Mouse (Mus musculus) thymus, adult 2 months (tissue): Measurements from ENCODE around the gene Tra2a. TPM values are rescaled to one million over a fixed set of nuclear protein-coding genes. Genes with fewer than 3 reads are reported as not detected.

Source experiments
- DNase-seq: peaks from one replicate; pipeline ENCODE4 v3.0.0; 2021
- H3K27ac ChIP-seq: fragments of 200-500 bp; 2 replicates; pipeline ENCODE4 v1.5.1; 2012; ENCODE audit warnings: low read length, control low read depth; ENCODE audit not compliant: control insufficient read depth, insufficient read depth
- H3K27me3 ChIP-seq: fragments of 200-500 bp; 2 replicates; pipeline ENCODE4 v1.6.1; 2012; ENCODE audit warnings: mild to moderate bottlenecking, low read length, moderate library complexity, mixed read lengths; ENCODE audit not compliant: control insufficient read depth, insufficient read depth
- H3K36me3 ChIP-seq: fragments of 200-500 bp; 2 replicates; pipeline ENCODE4 v1.6.1; 2012; ENCODE audit warnings: mild to moderate bottlenecking, low read length, moderate library complexity; ENCODE audit not compliant: control insufficient read depth, insufficient read depth
- H3K4me1 ChIP-seq: fragments of 200-500 bp; replicated peaks from 2 replicates; pipeline ENCODE4 v1.6.1; 2012; ENCODE audit warnings: low read length; ENCODE audit not compliant: control insufficient read depth, insufficient read depth
- H3K4me3 ChIP-seq: fragments of 200-500 bp; 2 replicates; pipeline ENCODE4 v1.5.1; 2012; ENCODE audit warnings: mild to moderate bottlenecking, low read length, control low read depth, moderate library complexity; ENCODE audit not compliant: control insufficient read depth, insufficient read depth
- CTCF ChIP-seq: fragments of 200-500 bp; IDR thresholded peaks from 2 replicates; pipeline ENCODE4 v1.5.1; 2012; ENCODE audit warnings: mild to moderate bottlenecking, control low read depth, low read length, moderate library complexity, borderline replicate concordance; ENCODE audit not compliant: control insufficient read depth, poor library complexity, insufficient read depth; ENCODE audit errors: extremely low read depth
- POLR2A ChIP-seq: fragments of 200-500 bp; IDR thresholded peaks from 2 replicates; pipeline ENCODE4 v1.6.1; 2012; ENCODE audit warnings: mild to moderate bottlenecking, low read length, control low read depth, moderate library complexity; ENCODE audit not compliant: control insufficient read depth, poor library complexity, insufficient read depth; ENCODE audit errors: extremely low read depth
- WGBS: fragments of 180-500 bp; shearing (Covaris S2); methylation state at CpG from one replicate; pipeline ENCODE4 v1.1.7; 2018; 5-methylcytosine and 5-hydroxymethylcytosine counted together
- polyA plus RNA-seq: library from polyadenylated mRNA; depleted of rRNA; stranded (reverse); fragments of >200 nt; gene quantifications from 2 replicates; pipeline ENCODE4 v1.2.3, GENCODE M21; 2012; rRNA removed

Tra2a gene
- polyA plus RNA-seq: 60.9 and 69.0 TPM in 2 replicates

DNA sequence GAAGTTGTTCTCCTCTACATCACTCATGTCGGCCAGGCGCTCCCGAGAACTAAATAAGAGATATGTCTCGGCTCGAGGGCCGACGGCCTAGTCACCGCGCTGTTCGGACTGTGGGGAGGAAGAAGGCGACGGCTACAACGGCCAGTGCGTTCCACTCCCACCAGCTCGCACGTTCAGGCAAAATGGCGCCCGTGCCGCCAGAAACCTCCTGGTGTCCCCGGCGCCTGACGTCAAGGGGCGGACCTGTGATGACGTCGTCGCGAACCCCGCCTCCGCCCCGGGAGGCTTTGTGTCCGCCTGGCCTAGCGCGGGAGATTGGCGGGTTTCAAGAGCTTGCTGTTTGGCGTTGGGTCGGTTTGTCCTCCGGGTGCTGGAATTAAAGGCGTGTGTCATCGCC is at the start of gene Tra2a:
Tra2a (minus strand) TSS at position 187 of the 397 bp plus-strand sequence.
- no peaks in the 10 kb centered on the region for H3K36me3 ChIP-seq
- under 1% methylated on average over 39 of the region's 39 CpGs for WGBS
- no peaks in the 10 kb centered on the region for H3K27me3 ChIP-seq
- H3K27ac ChIP-seq: peak within 1 kb of the TSS; percentile 58
- peak within 1 kb of the TSS; percentile 67 for H3K4me3 ChIP-seq
- peaks cover 4% of the 10 kb centered on the region for H3K4me1 ChIP-seq
- peak; percentile 37; the same call in 1 of the 2 replicates for TF ChIP-seq CTCF
- peak; percentile 96 for TF ChIP-seq POLR2A
- DNase-seq: peak; percentile 97

DNA sequence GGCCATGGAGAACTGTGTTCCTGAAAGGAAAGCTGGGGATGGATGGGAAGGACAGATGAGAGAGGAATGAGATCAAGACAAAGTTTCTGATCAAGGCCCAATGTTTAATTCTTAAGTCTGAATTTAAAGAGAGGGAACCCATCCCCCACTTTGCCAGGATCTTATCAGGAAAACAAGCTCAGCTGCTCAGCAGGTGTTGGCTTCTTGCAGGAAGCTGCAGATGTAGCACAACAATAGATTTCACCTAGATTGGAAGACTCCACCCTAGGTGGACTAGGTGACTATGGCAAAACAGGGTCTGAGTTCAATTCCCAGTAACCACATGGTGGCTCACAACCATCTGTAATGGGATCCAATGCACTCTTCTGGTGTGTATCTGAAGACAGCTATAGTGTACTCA is 34.5 kb upstream of the Tra2a start:
- no peak for DNase-seq
- TF ChIP-seq CTCF (no peak), POLR2A (no peak)
- no peaks in the 10 kb centered on the region for H3K27me3 ChIP-seq
- H3K36me3 ChIP-seq: no peaks in the 10 kb centered on the region
- no peak overlapping the region for H3K4me3 ChIP-seq
- no peak overlapping the region for H3K27ac ChIP-seq
- no peaks in the 10 kb centered on the region for H3K4me1 ChIP-seq

DNA sequence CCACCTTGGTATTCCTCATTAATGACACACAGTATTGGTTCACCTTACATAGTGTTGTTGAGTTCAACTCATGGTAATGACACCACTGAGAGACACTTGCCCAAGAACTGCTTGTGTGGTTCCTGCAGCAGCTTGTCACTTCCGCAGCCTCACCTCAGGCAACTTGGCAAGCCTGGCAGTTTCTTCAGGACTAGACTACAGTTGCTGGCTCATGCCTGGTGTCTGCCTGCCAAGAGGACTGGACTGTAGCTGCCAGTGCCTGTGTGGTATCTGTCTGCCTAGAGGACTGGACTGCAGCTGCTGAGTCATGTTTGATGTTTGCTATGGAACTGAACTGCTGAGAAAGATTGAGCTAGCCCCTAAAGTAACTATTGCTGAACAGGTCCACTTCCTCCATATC is 18.3 kb upstream of the Tra2a start:
- DNase-seq: no peak
- no peaks in the 10 kb centered on the region for H3K27me3 ChIP-seq
- TF ChIP-seq POLR2A (no peak), CTCF (no peak)
- no peaks in the 10 kb centered on the region for H3K36me3 ChIP-seq
- no peak overlapping the region for H3K4me3 ChIP-seq
- peaks cover 5% of the 10 kb centered on the region for H3K4me1 ChIP-seq
- no peak overlapping the region for H3K27ac ChIP-seq
- 90% methylated on average over 1 of the region's 1 CpGs for WGBS

DNA sequence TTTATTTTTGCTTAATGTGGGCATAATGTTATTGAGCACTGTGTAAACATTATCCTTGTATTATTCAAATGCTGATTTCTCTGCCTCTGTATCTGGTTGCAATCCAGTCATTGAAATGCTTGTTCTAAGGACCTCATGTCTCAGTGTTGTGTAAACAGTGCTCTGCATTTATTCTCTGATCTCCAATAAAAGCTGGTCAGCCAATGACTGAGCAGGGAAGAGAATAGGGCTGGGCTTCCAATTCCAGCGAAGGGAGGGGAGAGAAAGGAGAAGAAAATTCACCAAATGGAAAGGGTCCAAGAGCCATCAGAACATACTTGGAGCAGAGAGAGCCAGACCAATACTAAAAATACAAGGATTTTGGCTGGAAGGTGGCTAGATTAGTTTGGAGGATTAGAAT is 17.1 kb upstream of the Tra2a start:
- Histone ChIP-seq H3K36me3 (no peaks in the 10 kb centered on the region), H3K27ac (no peak overlapping the region), H3K27me3 (no peaks in the 10 kb centered on the region), H3K4me3 (no peak overlapping the region), H3K4me1 (no peaks in the 10 kb centered on the region)
- no peak for TF ChIP-seq POLR2A
- TF ChIP-seq CTCF: no peak
- DNase-seq: no peak
- 75% methylated on average over 1 of the region's 1 CpGs for WGBS

- no peak overlapping the region for H3K4me3 ChIP-seq
- no peak for DNase-seq
- WGBS: 94% methylated on average over 7 of the region's 7 CpGs
- H3K27me3 ChIP-seq: no peaks in the 10 kb centered on the region
- TF ChIP-seq POLR2A (no peak), CTCF (no peak)
- no peaks in the 10 kb centered on the region for H3K36me3 ChIP-seq
- no peaks in the 10 kb centered on the region for H3K4me1 ChIP-seq
- no peak overlapping the region for H3K27ac ChIP-seq
Measured at GRCm38 (mm10) chr6:49275296-49275695, 11.5 kb upstream of the Tra2a start.

DNA sequence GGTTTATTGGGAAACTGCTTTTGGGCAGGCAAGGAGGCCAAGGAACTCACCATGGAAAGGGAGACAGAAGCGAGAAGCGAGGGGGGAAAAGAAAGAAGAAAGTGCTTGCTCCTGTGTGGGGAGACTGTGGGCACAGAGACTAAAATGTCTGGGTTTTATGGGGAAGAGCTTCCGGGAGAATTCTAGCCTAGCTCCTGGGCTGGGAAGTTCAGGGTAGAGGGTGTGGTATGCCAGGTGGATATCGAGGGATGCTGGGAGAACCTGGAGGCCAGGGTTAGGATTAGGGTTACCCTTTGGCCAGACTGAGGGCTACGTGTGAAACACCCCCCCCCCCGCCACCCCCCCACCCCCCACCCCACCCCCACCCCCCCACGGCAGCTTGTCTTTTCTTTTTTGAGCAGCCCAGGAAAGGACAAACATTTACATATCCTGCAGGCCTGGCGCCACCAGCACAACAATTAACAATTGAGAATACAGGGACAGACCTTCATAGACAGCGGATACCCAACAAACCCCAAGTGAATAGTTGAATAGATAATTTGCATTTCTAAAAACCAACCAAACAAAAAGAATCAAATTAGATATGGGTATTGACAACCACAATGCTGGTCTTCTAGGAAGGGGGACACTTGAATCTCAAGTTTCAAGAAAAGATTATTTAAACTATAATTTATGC is 10.7 kb upstream of the Tra2a start:
- TF ChIP-seq CTCF (no peak), POLR2A (no peak)
- H3K4me3 ChIP-seq: no peak overlapping the region
- H3K27me3 ChIP-seq: no peaks in the 10 kb centered on the region
- no peak for DNase-seq
- WGBS: 84% methylated on average over 9 of the region's 9 CpGs
- H3K27ac ChIP-seq: no peak overlapping the region
- no peaks in the 10 kb centered on the region for H3K4me1 ChIP-seq
- no peaks in the 10 kb centered on the region for H3K36me3 ChIP-seq

DNA sequence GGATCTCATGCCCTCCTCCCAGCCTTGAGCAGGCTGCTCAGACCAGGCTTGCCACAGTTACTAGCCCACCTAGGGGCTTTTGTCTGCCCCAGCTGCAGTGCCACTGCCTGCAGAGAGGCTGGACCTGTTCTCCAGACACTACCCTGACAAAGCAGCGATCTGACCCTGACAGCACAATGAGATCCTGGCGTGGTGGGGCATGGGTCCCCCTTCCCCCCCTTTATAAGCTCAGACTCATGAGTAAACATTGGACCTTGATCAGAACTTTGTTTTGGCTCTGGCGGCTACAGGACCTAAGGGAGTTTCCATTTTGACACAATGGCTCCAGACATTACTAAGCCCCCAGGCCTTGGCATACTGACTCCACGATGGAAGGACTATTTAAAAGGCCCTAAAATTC is 10.1 kb upstream of the Tra2a start:
- H3K4me1 ChIP-seq: no peaks in the 10 kb centered on the region
- H3K27me3 ChIP-seq: no peaks in the 10 kb centered on the region
- H3K4me3 ChIP-seq: no peak overlapping the region
- no peak for DNase-seq
- 91% methylated on average over 4 of the region's 4 CpGs for WGBS
- no peak overlapping the region for H3K27ac ChIP-seq
- no peaks in the 10 kb centered on the region for H3K36me3 ChIP-seq
- no peak for TF ChIP-seq POLR2A
